Mouse (Mus musculus): ENCODE measurements at regions not wholly inside any gene's neighbourhood (a gene's known extent, or its start where the extent isn't known, plus 50 kb on each side); places are given as distances from the start of the nearest gene placed in this dataset.

DNA sequence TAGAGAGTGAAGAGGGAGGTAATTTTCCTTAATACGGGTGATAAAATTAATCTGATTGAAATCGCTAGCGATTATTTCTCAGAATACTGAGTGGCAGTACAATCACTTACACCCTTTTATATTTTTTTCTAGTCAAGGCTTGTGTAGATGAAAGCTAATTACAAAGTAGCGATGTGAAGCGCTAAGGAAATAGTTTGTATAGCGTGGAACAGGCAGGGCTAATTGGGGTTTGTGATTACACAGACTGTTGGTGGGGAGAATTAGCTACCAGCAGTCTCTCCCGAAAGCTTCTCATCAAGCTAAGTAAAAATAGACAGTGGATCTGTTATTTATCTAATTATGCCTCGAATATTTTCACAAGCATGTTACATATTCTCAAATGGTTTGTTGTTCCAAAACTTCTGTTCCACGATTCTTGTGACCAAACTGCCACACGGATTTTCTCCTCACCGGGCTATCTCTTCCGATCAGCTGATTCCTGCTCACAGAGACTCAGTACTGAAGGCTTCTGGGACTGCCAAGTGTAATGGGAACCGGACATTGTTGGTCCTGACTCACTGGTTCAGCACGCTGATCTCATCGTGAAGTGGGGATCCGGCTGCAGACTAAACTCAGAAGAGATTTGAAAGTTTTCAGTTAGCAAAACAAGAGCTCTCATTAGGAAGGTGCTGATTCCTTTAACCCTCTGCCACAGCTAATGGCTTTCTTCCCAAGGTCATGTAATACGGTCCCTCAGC lies 162.5 kb downstream of the Tmem182 start:
- peak overlapping the region; percentile 37 for H3K4me2 ChIP-seq (ENCODE audit: low read length)
- H3K4me1 ChIP-seq (ENCODE audit: control insufficient read depth, insufficient read depth, low read length), result peaks cover 2% of the 10 kb centered on the region; the same call in 1 of the 2 replicates
- no peaks in the 10 kb centered on the region for H3K9me3 ChIP-seq (replicated peaks; ENCODE audit: control insufficient read depth, low read length)
- WGBS, result 17% methylated on average over 17 of the region's 17 CpGs
- no peak overlapping the region for H3K27ac ChIP-seq (ENCODE audit: low read depth, low read length)
- H3K9ac ChIP-seq (ENCODE audit: low read length), result no peak overlapping the region
- peak; percentile 72 for DNase-seq (ENCODE audit: low spot score)
- no peaks in the 10 kb centered on the region for H3K36me3 ChIP-seq (ENCODE audit: control insufficient read depth, insufficient read depth, low read length)
- peak overlapping the region; percentile 3; the same call in 1 of the 2 replicates for H3K4me3 ChIP-seq (ENCODE audit: low read depth, low read length)
- ATAC-seq, result peak; percentile 73
- H3K27me3 ChIP-seq (replicated peaks; ENCODE audit: control insufficient read depth, insufficient read depth, low read length), result no peaks in the 10 kb centered on the region

DNA sequence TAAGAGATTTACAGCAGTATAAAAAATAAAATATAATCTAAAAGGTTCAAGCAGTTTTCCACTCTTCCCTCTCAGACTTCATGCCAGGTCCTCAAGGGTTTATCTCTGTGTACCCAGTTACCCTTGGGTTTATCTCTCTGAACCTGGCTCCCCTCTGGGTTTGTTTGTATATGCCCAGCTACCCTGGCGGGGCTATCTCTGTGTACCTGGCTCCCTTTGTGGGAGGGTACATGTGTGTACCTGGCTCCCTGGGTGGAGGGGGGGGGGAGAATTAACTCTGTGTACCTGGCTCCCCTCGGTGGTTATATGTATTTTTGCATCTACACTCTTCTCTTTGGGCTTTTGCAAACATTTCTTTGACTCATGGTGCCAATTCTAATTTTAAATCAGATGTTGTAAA lies 178.4 kb downstream of the Tmem182 start:
- no peak for ATAC-seq
- no peak for DNase-seq (ENCODE audit: low spot score)
- WGBS, result 77% methylated on average over 2 of the region's 2 CpGs

DNA sequence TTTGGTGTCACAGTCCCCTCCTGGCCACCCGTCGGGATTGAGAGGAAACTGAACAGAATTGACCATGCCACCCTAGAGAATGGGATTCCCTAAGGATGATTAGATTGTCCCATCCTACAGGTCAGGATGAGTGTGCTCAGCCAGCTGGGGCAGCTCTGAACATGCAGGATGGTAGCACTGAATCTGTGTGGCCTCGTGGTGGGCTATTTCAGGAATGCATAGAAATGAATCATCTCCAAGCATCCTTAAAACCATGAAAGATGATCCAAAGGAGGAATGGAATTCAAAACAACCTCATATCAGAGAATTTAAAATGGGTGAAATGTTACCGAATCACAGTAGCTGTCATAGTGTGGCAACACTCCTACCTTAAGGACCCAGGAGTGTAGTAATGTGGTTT lies 187.9 kb downstream of the Tmem182 start:
- no peak overlapping the region for H3K4me3 ChIP-seq (ENCODE audit: low read depth, low read length)
- no peaks in the 10 kb centered on the region for H3K36me3 ChIP-seq (ENCODE audit: control insufficient read depth, insufficient read depth, low read length)
- H3K27me3 ChIP-seq (replicated peaks; ENCODE audit: control insufficient read depth, insufficient read depth, low read length), result no peaks in the 10 kb centered on the region
- no peaks in the 10 kb centered on the region for H3K9me3 ChIP-seq (replicated peaks; ENCODE audit: control insufficient read depth, low read length)
- DNase-seq (ENCODE audit: low spot score) (no peak), ATAC-seq (no peak)
- H3K4me1 ChIP-seq (ENCODE audit: control insufficient read depth, insufficient read depth, low read length), result no peaks in the 10 kb centered on the region
- H3K4me2 ChIP-seq (ENCODE audit: low read length), result no peak overlapping the region
- no peak overlapping the region for H3K27ac ChIP-seq (ENCODE audit: low read depth, low read length)
- 86% methylated on average over 4 of the region's 4 CpGs for WGBS
- no peak overlapping the region for H3K9ac ChIP-seq (ENCODE audit: low read length)

More for the DNA sequence above, 178.4 kb downstream of the Tmem182 start:
- Histone ChIP-seq H3K9ac (ENCODE audit: low read length) (no peak overlapping the region), H3K4me3 (ENCODE audit: low read depth, low read length) (no peak overlapping the region), H3K27ac (ENCODE audit: low read depth, low read length) (no peak overlapping the region), H3K36me3 (ENCODE audit: control insufficient read depth, insufficient read depth, low read length) (no peaks in the 10 kb centered on the region), H3K27me3 (replicated peaks; ENCODE audit: control insufficient read depth, insufficient read depth, low read length) (no peaks in the 10 kb centered on the region), H3K9me3 (replicated peaks; ENCODE audit: control insufficient read depth, low read length) (no peaks in the 10 kb centered on the region), H3K4me1 (ENCODE audit: control insufficient read depth, insufficient read depth, low read length) (no peaks in the 10 kb centered on the region), H3K4me2 (ENCODE audit: low read length) (no peak overlapping the region)

DNA sequence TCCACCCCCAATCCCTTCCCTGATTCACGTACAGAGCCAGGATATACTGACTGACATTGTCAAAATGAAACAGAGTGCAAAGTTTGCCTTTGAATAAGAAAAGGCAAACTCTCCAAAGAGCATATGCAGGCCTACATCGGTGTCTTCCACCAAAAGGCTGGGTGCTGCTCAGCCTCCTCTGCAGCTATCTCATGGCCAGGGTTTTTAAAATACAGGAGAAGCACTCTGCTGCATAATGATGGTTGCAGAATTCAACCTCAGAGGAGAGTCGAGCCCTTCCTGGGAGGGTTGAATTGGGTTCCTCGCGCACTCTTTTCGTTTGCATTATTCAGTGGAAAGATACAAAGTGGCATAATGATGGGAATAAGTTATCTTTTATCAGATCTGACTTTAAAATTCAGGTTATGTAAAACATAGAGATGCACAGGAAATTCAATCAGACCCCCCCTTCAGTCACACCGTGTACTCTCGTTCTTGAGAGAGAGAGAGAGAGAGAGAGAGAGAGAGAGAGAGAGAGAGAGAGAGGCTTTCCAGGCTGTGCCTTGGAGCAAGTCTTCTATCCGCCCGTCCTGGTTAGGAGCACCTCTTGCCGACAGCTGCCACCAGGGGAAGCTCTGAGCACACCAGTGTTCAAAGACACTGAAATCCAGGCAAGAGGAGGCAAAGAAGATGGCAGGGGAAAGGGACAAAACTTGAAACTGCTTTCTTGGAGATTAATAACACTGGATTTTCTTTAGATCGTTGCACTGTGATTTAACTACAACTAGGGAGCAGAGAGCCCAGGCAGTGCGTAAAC lies 196.0 kb downstream of the Tmem182 start:
- 0 out of 2 replicates have a peak, but pooled peaks cover 3% of the 10 kb centered on the region for H3K4me1 ChIP-seq (ENCODE audit: control insufficient read depth, insufficient read depth, low read length)
- WGBS, result 44% methylated on average over 13 of the region's 13 CpGs
- no peak overlapping the region for H3K27ac ChIP-seq (ENCODE audit: low read depth, low read length)
- peak; percentile 85 for DNase-seq (ENCODE audit: low spot score)
- no peak overlapping the region for H3K9ac ChIP-seq (ENCODE audit: low read length)
- no peaks in the 10 kb centered on the region for H3K36me3 ChIP-seq (ENCODE audit: control insufficient read depth, insufficient read depth, low read length)
- H3K27me3 ChIP-seq (replicated peaks; ENCODE audit: control insufficient read depth, insufficient read depth, low read length), result no peaks in the 10 kb centered on the region
- H3K4me2 ChIP-seq (ENCODE audit: low read length), result no peak overlapping the region
- peak; percentile 88 for ATAC-seq
- no peaks in the 10 kb centered on the region for H3K9me3 ChIP-seq (replicated peaks; ENCODE audit: control insufficient read depth, low read length)
- H3K4me3 ChIP-seq (ENCODE audit: low read depth, low read length), result no peak overlapping the region

DNA sequence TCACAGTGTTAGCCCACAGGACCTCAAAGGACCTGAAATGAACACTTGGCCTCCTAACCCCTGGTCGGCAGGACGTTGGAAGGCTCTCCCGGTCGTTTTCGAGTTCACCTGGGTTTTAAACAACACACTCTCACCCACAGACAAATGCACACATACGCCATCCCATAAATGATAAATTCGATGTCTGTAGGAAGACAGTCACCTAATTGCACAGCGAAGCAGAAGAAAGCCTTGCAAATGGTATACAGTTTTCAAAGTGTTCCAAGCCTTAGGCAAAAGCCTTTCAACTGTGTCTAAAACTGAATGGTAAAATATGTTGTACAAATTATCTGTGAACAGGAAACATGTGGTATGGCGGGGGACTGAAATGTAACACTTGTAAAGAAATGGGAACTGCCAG lies 196.6 kb downstream of the Tmem182 start:
- Histone ChIP-seq H3K9ac (ENCODE audit: low read length) (no peak overlapping the region; the same call in 1 of the 2 replicates), H3K27me3 (replicated peaks; ENCODE audit: control insufficient read depth, insufficient read depth, low read length) (no peaks in the 10 kb centered on the region), H3K4me1 (ENCODE audit: control insufficient read depth, insufficient read depth, low read length) (0 out of 2 replicates have a peak, but pooled peaks cover 3% of the 10 kb centered on the region), H3K4me3 (ENCODE audit: low read depth, low read length) (no peak overlapping the region), H3K27ac (ENCODE audit: low read depth, low read length) (no peak overlapping the region), H3K9me3 (replicated peaks; ENCODE audit: control insufficient read depth, low read length) (no peaks in the 10 kb centered on the region), H3K4me2 (ENCODE audit: low read length) (no peak overlapping the region), H3K36me3 (ENCODE audit: control insufficient read depth, insufficient read depth, low read length) (no peaks in the 10 kb centered on the region)
- ATAC-seq, result peak; percentile 55; the same call in 1 of the 2 replicates
- peak; percentile 46 for DNase-seq (ENCODE audit: low spot score)
- WGBS, result 58% methylated on average over 9 of the region's 9 CpGs

DNA sequence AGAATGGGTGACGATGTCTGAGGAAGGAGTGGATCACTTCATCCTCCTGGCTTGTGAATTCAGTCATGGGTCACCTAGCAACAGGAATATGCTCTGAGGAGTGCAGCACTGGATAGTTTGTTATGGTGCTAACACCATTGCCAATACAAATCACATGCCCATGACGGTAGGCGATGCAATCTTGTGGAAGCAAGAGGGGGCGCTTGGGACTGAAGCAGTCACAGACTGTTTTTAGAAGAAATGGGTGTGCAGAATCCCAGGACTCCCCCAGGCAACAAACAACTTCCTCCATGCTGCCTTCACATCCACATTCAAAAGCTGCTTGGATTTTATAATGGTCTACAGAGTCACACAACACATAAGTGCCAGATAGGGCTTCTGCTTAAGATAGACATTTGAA lies 221.5 kb downstream of the Tmem182 start:
- H3K9me3 ChIP-seq (replicated peaks; ENCODE audit: control insufficient read depth, low read length), result no peaks in the 10 kb centered on the region
- H3K36me3 ChIP-seq (ENCODE audit: control insufficient read depth, insufficient read depth, low read length), result no peaks in the 10 kb centered on the region
- H3K4me2 ChIP-seq (ENCODE audit: low read length), result no peak overlapping the region
- WGBS, result 91% methylated on average over 4 of the region's 4 CpGs
- H3K27ac ChIP-seq (ENCODE audit: low read depth, low read length), result no peak overlapping the region
- no peak for ATAC-seq
- DNase-seq (ENCODE audit: low spot score), result no peak
- H3K4me3 ChIP-seq (ENCODE audit: low read depth, low read length), result no peak overlapping the region
- no peak overlapping the region for H3K9ac ChIP-seq (ENCODE audit: low read length)
- no peaks in the 10 kb centered on the region for H3K27me3 ChIP-seq (replicated peaks; ENCODE audit: control insufficient read depth, insufficient read depth, low read length)
- no peaks in the 10 kb centered on the region for H3K4me1 ChIP-seq (ENCODE audit: control insufficient read depth, insufficient read depth, low read length)

DNA sequence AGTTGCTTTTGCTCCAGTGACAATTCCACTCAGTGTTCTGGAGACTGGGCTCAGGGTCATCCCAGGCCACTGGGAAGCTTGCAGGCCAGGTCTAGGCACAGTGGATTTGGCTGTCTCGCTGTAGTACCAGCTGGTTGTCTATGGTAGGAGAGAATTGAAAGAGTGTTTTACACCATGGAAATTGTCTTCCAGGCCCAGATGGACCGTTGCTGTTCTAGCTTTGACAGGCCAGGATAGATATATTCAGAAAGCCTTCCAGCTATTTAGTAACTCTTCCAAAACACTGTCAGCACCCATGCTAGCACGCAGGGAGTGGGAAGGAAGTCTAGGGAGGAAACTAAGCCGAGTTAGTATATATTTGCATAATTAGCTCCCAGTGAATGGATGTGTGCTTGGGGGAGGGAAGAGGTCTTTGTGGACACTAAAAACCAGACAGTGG lies 222.2 kb downstream of the Tmem182 start:
- DNase-seq (ENCODE audit: low spot score) (peak; percentile 89), ATAC-seq (peak; percentile 94)
- Histone ChIP-seq H3K27ac (ENCODE audit: low read depth, low read length) (peak overlapping the region; percentile 48; the same call in 1 of the 2 replicates), H3K4me3 (ENCODE audit: low read depth, low read length) (no peak overlapping the region), H3K36me3 (ENCODE audit: control insufficient read depth, insufficient read depth, low read length) (no peaks in the 10 kb centered on the region), H3K9me3 (replicated peaks; ENCODE audit: control insufficient read depth, low read length) (no peaks in the 10 kb centered on the region), H3K4me2 (ENCODE audit: low read length) (no peak overlapping the region), H3K27me3 (replicated peaks; ENCODE audit: control insufficient read depth, insufficient read depth, low read length) (no peaks in the 10 kb centered on the region), H3K4me1 (ENCODE audit: control insufficient read depth, insufficient read depth, low read length) (no peaks in the 10 kb centered on the region), H3K9ac (ENCODE audit: low read length) (no peak overlapping the region)
- 8% methylated on average over 4 of the region's 4 CpGs for WGBS

DNA sequence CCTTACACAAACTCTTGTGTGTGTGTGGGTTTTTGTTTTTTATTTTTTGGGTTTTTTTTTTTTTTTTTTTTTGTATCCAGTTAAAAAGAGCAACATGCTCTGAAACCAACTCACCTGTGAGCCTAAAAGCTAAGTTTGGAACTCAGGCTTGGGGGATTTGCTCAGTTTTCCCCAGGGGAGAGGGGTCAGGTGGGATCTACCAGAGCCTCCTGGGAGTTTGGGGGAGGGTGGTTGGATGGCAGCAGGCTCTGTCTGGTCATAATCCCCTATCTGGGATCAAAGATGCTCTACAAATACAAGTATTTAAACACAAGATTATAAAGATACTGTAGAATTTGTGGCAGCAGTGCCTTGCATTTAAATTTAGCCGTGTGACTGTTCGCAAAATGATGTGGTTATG lies 222.6 kb downstream of the Tmem182 start:
- H3K27ac ChIP-seq (ENCODE audit: low read depth, low read length), result no peak overlapping the region
- H3K4me1 ChIP-seq (ENCODE audit: control insufficient read depth, insufficient read depth, low read length), result no peaks in the 10 kb centered on the region
- H3K9me3 ChIP-seq (replicated peaks; ENCODE audit: control insufficient read depth, low read length), result no peaks in the 10 kb centered on the region
- ATAC-seq (no peak), DNase-seq (ENCODE audit: low spot score) (peak; percentile 8)
- no peak overlapping the region for H3K4me2 ChIP-seq (ENCODE audit: low read length)
- WGBS, result 90% methylated on average over 2 of the region's 2 CpGs
- H3K36me3 ChIP-seq (ENCODE audit: control insufficient read depth, insufficient read depth, low read length), result no peaks in the 10 kb centered on the region
- H3K27me3 ChIP-seq (replicated peaks; ENCODE audit: control insufficient read depth, insufficient read depth, low read length), result no peaks in the 10 kb centered on the region
- no peak overlapping the region for H3K9ac ChIP-seq (ENCODE audit: low read length)
- no peak overlapping the region for H3K4me3 ChIP-seq (ENCODE audit: low read depth, low read length)
